Mouse (Mus musculus): ENCODE results near the gene Csrp3.

DNA sequence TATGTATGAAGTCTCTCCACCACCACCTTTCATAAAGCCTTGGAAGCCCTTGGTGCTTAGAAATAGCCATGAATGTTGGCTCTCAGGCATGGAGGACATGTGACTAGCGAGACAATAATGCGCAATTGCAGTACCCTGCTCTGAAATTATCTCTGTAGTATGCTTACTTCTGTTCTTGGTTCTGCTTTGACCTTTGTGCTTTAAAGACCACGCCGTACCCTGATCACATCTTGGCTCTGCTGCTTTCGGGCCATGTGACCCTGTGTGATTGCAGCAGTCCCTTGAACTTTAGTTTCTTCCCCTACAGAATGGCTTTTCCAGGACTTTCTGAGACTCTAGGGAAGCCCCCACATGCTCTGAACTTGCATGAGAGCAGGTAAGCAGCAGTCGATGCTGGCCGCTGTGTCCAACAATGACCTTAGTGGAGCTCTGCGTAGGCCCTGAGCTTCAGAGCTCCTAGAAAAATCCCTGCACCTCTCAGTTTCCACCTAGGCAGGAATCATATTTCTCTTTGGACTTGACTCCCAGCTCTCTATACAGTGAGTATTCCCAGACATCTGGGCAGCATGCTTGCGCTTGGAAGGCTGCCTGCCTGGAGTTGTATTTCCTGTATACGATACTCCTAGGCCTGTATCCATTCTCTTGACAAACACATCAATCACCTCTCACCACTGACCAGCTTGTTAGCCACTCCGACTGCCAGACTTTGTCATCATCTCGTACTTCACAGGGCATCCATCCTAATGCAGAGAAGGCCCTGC, 2.4 kb downstream of the Csrp3 start:
- TF ChIP-seq POLR2A (IDR thresholded peaks at IDR 0.05; ENCODE audit: control insufficient read depth, extremely low read depth, insufficient read depth, low read length, poor library complexity) (no peak), CTCF (IDR thresholded peaks at IDR 0.05; ENCODE audit: borderline replicate concordance, control insufficient read depth, extremely low read depth, insufficient read depth, low read length, poor library complexity) (no peak)
